20 mouse cellular contexts compared by ENCODE assay signal in the genomic region with DNA sequence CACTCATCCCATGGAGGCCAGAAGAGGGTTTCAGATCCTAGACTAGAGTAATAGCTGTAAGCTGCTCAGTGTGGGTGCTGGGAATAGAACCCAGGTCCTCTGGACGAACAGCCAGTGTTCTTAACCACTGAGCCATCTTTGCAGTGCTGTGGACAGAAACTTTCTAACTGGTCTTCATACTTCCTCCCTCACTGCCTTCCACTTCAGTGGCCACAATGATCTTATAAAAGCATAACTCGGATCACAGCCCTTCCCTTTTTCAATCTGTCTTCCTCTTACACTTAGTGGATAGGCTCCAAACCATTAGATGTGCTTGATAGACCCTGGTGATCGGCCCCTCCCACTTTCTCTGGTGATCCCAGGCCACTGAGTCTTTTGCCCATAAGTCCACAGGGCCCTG. TPM values are rescaled to one million over a fixed set of nuclear protein-coding genes. Genes with fewer than 3 reads are reported as not detected.
"Had no signal": no experiment of that assay in that cellular context is flagged by ENCODE, and none has a peak within 500 bp of the region (broad histone marks: within the 10 kb centered on the region; RNA-seq: fewer than 3 reads in every experiment).

No protein-coding gene starts in this region.

- DNase-seq: kidney, adult 2 months; kidney, postnatal 36 days; layer of hippocampus, adult 9-11 months; liver; liver, embryonic 13.5 days; liver, postnatal 0 days; right cerebral cortex, adult 18-20 months; right cerebral cortex, postnatal 25 days; thymus, adult 2 months; thymus, postnatal 25 days had no signal

- H3K9me3 ChIP-seq: kidney, embryonic 15.5 days; limb, embryonic 12.5 days; liver, embryonic 13.5 days; megakaryocyte, embryonic 14.5 days; midbrain, embryonic 15.5 days; neural tube, embryonic 15.5 days; stomach, embryonic 15.5 days had no signal

- H3K4me2 ChIP-seq: kidney, embryonic 15.5 days; limb, embryonic 12.5 days; liver, embryonic 13.5 days; midbrain, embryonic 11.5 days; midbrain, embryonic 15.5 days; neural tube, embryonic 15.5 days; stomach, embryonic 15.5 days had no signal

- H3K27ac ChIP-seq: kidney, embryonic 15.5 days; limb, embryonic 12.5 days; liver, embryonic 13.5 days; midbrain, embryonic 15.5 days; neural tube, embryonic 15.5 days; stomach, embryonic 15.5 days had no signal

- H3K36me3 ChIP-seq: kidney, embryonic 15.5 days; limb, embryonic 12.5 days; liver, embryonic 13.5 days; midbrain, embryonic 15.5 days; neural tube, embryonic 15.5 days; stomach, embryonic 15.5 days had no signal

- H3K4me3 ChIP-seq: kidney, embryonic 15.5 days; limb, embryonic 12.5 days; liver, embryonic 13.5 days; megakaryocyte, embryonic 14.5 days; midbrain, embryonic 15.5 days; neural tube, embryonic 15.5 days; stomach, embryonic 15.5 days had no signal

- H3K27me3 ChIP-seq: midbrain, embryonic 15.5 days; neural tube, embryonic 15.5 days; stomach, embryonic 15.5 days had no signal

- ATAC-seq: liver, postnatal 0 days; midbrain, embryonic 15.5 days had no signal

- H3K4me1 ChIP-seq: midbrain, embryonic 15.5 days; neural tube, embryonic 15.5 days had no signal

- H3K9ac ChIP-seq: kidney, embryonic 15.5 days; limb, embryonic 12.5 days; liver, embryonic 13.5 days; liver, postnatal 0 days; midbrain, embryonic 15.5 days; neural tube, embryonic 15.5 days; stomach, embryonic 15.5 days had no signal

RNA-seq across cellular contexts. Expression of gene Dcst2, which starts 1.5 kb away (rescaled TPM):
- polyA plus RNA-seq: midbrain, embryonic 11.5 days; neural tube, embryonic 11.5 days had no signal

RNA-seq across cellular contexts. Expression of gene Dcst1, which starts 4.8 kb away (rescaled TPM):
- total RNA-seq: layer of hippocampus, adult 18-20 months; left cerebral cortex, postnatal 36 days had no signal
- polyA plus RNA-seq: liver, embryonic 13.5 days had no signal
